Mouse (Mus musculus) E14TG2a.4 (cell line): ENCODE measurements at regions not wholly inside any gene's neighbourhood (a gene's known extent, or its start where the extent isn't known, plus 50 kb on each side); places are given as distances from the start of the nearest gene placed in this dataset.

Source experiments
- H3K27me3 ChIP-seq: 2 replicates; pipeline ENCODE4 v1.6.1; 2014; ENCODE audit warnings: low read length, control low read depth; ENCODE audit not compliant: insufficient read depth
- H3K36me3 ChIP-seq: 2 replicates; pipeline ENCODE4 v1.6.1; 2014; ENCODE audit warnings: low read length, control low read depth; ENCODE audit not compliant: insufficient read depth
- H3K4me1 ChIP-seq: replicated peaks from 2 replicates; pipeline ENCODE4 v1.6.1; 2014; ENCODE audit warnings: low read depth, low read length, control low read depth
- H3K4me3 ChIP-seq: replicated peaks from 2 replicates; pipeline ENCODE4 v1.5.1; 2014; ENCODE audit warnings: mild to moderate bottlenecking, low read length
- H3K9me3 ChIP-seq: 2 replicates; pipeline ENCODE4 v1.6.1; 2014; ENCODE audit warnings: low read length, control low read depth
- CTCF ChIP-seq: conservative IDR thresholded peaks from 2 replicates; pipeline ENCODE4 v1.5.1; 2014; ENCODE audit warnings: low read length
- NANOG ChIP-seq: IDR thresholded peaks from 2 replicates; pipeline ENCODE4 v1.6.1; 2014; ENCODE audit warnings: borderline replicate concordance, low read length, mixed read lengths
- POU5F1 ChIP-seq: IDR thresholded peaks from 2 replicates; pipeline ENCODE4 v1.6.1; 2014; ENCODE audit warnings: low read length, borderline replicate concordance

- peaks cover 5% of the 10 kb centered on the region; the same call in 1 of the 2 replicates for H3K27me3 ChIP-seq
- H3K4me1 ChIP-seq, result peaks cover 14% of the 10 kb centered on the region
- TF ChIP-seq NANOG (no peak), POU5F1 (no peak), CTCF (no peak)
- H3K9me3 ChIP-seq, result peaks cover 26% of the 10 kb centered on the region
- H3K36me3 ChIP-seq, result no peaks in the 10 kb centered on the region
- H3K4me3 ChIP-seq, result no peak overlapping the region
Observed at GRCm38 (mm10) chr6:16281938-16282337, 561.5 kb downstream of the Mdfic start.
